Mouse (Mus musculus) cerebellum, adult 11 months (tissue): ENCODE data around the gene Ms4a6b.
"Not testable (repeated sequence)": the region's sequence is repeated elsewhere in the genome, so short reads cannot be mapped to it uniquely, and the experiment has no call there.

Source experiments
- DNase-seq: peaks from one replicate; pipeline ENCODE4 v3.0.0; 2022

Ms4a6b gene

GRCm38 (mm10) chr19:11516246-11516645 lies at the start of gene Ms4a6b:
TSS of gene Ms4a6b (plus strand) at chr19:11516512.
- DNase-seq = no peak

GRCm38 (mm10) chr19:11468361-11468760 lies 48.0 kb upstream of the Ms4a6b start:
- not testable (repeated sequence) for DNase-seq

DNA sequence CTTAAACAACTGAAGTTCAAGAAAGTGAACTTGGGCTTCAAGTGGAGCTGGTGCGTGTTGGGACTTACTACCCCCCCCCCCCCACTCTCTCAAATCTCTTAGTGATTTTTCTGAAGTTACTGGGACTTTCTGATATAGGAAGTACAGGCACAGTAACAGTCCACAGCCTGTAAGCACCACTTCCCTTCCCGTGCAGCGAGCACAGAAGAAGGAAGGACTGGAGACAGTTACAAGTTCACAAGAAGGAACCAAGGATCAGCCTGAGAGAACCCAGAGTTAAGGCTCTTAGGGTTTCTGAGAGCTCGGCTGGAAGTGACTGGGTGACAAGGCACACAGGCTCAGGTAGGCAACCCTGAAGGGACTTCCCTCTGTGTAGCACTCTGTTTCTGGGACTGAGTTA lies 47.1 kb upstream of the Ms4a6b start, which contains the start of gene Ms4a6c:
Ms4a6c (plus strand) TSS at position 152 of the 400 bp plus-strand sequence.
- not testable (repeated sequence) for DNase-seq

DNA sequence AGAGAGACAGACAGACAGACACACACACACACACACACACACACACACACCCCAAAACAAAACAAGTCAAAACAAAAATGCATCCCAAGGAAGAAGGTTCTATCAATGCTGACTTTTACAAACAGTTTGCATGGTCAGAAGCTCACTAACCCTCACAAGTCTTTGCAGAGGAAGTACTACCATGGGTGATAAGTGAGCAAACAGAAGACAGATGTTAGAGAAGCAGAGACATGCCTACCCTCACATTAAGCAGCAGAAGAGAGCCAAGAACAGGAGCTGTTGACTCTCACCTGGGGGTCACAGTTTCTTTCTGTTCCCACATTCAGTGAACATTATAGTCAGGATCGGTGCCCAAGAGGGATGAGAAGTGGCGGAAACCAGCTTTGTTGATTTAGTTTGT lies 36.6 kb upstream of the Ms4a6b start:
- no peak for DNase-seq

DNA sequence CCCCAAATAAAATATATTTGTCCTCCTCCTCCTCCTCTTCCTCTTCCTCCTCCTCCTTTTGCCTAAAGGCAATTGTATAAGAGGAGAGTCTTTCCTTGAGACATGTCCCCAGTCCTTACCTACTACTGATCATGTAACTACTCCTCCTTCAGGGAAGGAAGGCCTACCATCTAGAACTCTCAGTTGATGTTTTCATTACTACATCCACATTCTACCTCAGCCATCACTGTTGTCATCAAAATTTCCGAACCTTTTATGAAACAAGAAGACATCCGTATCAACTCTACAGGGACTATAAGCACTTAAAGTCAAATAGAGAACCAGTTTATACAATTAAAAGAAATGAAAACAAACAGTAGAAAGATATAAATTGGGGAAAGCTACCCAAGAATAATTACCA lies 33.6 kb upstream of the Ms4a6b start:
- DNase-seq = no peak

DNA sequence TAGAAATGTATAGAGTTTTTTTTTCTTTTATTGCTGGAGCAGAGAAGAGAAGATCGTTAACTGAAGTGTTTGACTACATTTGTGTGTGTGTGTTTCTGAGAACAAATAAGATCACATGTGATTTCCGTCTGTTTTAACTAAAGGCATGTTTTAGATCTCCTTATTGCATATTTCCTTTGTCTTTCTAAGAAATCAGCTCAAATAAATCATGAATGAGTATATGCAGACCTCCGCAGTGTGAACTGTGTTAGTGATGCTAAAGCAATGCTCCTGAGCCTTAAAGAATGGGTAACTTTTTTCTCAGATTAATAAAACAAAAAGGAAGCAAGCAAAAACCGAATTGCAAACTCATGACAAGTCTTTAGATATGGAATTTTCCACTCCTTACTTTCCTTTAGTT lies 32.4 kb upstream of the Ms4a6b start:
- no peak for DNase-seq

DNA sequence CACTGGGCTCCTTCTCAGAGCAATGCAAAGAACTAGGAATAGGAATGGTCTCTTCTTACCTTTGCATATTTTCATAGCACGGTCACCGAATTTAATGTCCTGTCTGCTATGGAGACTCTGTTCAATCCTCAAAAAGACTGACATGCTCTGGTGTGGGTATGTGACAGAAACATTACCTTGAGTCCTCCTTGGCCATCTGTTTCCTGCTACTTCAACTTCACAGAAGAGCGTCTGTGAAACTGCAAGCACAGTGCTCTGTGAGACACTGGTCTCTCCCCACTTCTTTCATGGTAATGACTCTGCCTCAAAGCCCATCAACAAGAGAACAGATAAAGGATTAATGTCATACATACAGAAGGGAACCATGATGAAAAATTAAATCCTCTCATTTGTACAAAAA lies 31.9 kb upstream of the Ms4a6b start:
- no peak for DNase-seq

DNA sequence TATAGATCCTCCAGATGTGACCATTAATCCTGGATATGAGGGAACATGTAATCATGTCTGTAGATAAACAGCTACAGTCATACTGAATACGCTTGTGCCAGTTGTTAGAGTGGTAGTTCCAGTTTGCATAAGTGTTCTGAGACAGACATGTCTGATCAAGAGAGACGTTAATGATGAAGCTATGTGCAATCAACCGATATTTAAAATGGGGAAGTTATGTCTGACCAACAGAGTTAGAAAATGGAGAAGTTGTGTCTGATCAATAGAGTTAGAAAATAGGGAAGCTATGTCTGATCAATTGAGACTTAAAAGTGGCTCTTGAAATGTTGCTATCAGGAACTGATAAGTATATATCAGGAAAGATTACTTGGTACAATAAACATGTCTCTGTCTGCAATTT lies 31.0 kb upstream of the Ms4a6b start:
- no peak for DNase-seq

DNA sequence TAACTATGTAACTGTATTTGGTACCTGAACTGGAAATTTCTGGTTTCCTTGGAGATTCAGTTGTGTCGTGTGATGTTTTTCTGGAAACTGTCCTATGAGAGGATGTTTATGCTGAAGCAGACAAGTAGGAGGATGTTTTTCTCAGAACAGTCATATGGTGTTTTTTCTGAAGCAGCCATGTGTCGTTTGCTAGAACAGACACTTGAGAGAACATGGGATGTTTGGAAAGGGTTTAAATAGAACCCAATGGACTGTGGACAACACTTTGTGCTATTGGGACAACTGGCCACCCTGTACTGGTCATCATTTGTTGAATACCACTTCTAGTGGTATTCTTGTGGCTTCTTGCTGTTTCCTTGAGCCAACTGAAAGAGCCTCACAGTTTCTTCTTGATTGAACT lies 30.6 kb upstream of the Ms4a6b start, which contains the start of gene Gm8369:
Gm8369 (plus strand) TSS at position 193 of the 400 bp plus-strand sequence.
- DNase-seq = no peak

GRCm38 (mm10) chr19:11486599-11486998 lies 29.7 kb upstream of the Ms4a6b start:
- no peak for DNase-seq

DNA sequence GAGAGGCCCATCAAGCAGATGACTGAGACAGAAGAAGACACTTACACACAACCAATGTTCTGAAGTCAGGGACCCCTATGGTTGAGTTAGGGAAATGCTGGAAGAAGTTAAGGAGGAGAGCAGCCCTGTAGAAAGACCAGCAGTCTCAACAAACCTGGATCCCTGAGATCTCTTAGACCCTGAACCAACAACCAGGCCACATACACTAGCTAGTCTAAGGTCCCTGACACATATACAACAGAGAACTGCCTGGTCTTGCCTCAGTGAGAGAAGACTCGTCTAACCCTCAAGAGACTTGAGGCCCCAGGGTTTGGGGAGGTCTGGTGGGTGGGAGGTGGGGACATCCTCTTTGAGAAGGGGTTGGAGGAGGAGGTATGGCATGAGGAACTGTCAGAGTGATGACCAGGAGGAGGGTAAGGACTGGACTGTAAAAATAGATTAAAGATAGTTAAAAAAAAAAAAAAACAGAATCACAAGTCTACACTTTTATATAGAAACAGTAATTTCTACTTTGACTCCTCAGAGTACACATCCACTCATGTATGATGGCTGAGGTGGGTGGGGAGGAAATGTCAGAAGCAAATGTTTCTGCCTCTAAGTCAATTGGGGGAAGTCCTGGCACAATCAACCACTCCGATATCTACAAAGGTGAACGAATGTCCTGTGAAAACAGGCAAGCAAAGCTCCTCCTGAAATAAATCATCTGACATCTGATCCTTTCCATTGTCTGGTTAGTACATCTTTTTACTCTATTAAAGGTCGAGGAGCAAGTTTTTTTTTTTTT lies 24.7 kb upstream of the Ms4a6b start:
- no peak for DNase-seq

- no peak for DNase-seq
These were observed 23.6 kb upstream of the Ms4a6b start for GRCm38 (mm10) chr19:11492671-11493070.

- DNase-seq = no peak
These were observed 21.8 kb upstream of the Ms4a6b start for GRCm38 (mm10) chr19:11494519-11494918.

DNA sequence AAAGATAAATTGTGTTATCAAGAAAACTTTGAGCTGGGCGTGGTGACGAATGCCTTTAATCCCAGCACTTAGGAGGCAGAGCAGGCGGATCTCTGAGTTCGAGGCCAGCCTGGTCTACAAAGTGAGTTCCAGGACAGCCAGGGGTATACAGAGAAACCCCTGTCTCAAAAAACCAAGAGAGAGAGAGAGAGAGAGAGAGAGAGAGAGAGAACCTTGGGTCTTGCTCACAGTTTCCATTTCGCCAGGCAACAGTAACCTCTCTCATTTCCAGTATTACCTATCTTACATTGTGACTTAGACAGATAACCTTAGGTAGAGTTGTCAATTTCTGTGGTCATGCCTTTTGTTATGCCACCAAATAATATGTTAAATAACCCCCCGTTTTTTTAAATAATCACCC lies 20.0 kb upstream of the Ms4a6b start:
- DNase-seq = no peak

DNA sequence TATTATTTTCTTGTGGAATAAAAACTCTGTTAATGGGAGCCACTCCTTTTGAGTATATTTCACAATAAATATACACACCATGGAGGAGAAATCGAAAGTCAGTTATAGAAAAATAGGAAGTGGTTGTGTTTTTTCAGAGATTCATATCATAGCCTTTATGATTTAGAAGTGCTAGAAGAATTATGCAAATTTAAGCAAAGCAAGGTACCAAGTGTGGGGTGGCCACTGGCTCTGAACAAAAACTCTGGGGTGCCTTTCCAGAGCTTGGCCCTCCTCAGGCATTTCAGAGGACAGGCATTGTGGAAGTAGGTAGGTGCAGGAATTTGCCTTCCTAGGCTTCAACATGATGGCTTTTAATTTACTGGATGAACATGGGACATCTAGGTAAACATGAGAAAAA lies 19.0 kb upstream of the Ms4a6b start:
- not testable (repeated sequence) for DNase-seq

GRCm38 (mm10) chr19:11500796-11501195 lies 15.5 kb upstream of the Ms4a6b start:
- DNase-seq = no peak

DNA sequence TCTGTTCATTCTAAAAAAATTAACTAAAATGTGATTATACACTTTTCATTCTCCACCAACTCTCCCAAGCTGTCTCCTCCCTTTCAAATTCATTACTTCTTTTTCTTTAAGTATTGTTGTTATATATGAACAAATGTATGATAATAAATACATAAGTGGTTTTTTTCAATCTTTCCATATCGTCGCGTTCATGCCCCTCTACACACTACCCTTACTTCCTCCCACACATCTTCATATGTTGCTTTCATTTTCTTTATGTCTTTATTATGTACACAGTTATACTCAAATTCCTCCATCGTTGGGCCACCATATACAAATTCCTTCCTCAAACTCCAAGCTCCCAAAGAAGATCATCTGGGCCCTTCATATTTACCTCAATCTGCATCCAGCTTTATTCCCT lies 15.0 kb upstream of the Ms4a6b start:
- DNase-seq = no peak

DNA sequence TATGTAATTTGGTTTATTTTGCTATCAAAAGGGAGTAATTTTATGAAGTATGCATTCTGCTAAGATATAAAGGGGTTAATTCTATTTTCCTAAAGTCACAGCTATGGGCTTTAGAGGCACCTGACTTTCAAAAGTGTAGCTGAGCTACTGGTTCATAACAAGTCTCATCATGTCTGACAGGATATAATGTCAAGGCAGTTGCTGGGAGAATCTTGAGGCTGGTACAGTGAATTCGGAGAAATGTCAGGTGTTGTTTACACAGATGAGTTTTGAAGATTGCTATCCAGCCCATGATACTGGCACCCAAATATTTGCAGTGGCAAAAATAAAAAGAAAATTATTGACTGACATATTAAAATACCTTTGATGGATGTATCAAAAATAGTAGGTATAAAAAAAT lies 11.5 kb upstream of the Ms4a6b start:
- no peak for DNase-seq

- no peak for DNase-seq
These were observed 2.9 kb upstream of the Ms4a6b start for GRCm38 (mm10) chr19:11513458-11513857.

GRCm38 (mm10) chr19:11516845-11517244 lies 533 bp downstream of the Ms4a6b start:
- DNase-seq = no peak

DNA sequence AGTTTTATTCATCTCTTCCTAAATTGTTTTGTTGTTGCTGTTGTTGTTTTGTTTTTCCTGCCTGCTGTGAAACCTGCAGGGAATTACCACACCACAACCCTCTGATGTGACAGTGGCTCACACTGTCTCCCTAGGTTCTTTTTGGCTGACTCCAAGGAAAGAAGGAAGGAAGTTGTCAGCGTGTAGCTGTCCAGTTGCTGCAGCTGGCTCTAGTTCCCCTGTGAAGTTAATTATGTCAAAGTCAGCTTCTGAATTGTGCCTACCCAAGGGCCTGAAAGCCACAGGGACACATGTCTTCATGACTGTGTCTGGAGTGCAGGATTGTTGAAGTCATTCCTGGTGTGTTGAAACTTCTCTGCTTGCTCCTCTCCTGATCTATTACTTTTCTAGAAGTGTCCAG lies 1.1 kb downstream of the Ms4a6b start:
- not testable (repeated sequence) for DNase-seq

GRCm38 (mm10) chr19:11518356-11518755 lies 2.0 kb downstream of the Ms4a6b start:
- not testable (repeated sequence) for DNase-seq

DNA sequence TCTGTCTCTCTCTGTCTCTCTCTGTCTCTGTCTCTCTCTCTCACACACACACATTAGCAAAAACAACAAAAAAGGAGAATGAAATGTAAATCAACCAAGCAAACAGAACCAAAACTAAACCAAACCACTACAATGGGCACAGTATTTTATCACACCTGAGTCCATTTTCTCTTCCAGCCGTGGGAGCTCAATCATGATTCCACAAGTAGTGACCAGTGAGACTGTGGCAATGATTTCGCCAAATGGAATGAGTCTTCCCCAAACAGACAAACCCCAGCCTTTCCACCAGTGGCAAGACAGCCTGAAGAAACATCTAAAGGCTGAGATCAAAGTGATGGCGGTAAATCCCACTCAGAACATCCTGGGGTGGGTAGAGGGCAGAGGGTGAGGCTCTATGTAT lies 3.8 kb downstream of the Ms4a6b start:
- no peak for DNase-seq

DNA sequence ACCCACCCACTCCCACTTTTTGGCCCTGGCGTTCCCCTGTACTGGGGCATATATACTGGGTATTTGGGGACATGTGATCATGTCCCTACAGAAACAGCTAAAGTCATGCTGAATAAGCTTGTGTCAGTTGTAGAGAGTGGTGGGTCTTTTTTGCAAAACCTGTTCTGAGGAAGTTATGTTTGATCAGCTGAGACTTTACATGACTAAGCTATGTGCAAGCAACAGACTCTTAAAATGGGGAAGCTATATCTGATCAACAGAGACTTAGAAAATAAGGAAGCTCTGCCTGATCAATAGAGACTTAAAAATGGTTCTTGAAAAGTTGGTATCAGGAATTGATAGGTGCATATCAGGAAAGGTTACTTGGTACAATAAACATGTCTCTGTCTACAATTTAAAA lies 17.1 kb downstream of the Ms4a6b start:
- DNase-seq = no peak

DNA sequence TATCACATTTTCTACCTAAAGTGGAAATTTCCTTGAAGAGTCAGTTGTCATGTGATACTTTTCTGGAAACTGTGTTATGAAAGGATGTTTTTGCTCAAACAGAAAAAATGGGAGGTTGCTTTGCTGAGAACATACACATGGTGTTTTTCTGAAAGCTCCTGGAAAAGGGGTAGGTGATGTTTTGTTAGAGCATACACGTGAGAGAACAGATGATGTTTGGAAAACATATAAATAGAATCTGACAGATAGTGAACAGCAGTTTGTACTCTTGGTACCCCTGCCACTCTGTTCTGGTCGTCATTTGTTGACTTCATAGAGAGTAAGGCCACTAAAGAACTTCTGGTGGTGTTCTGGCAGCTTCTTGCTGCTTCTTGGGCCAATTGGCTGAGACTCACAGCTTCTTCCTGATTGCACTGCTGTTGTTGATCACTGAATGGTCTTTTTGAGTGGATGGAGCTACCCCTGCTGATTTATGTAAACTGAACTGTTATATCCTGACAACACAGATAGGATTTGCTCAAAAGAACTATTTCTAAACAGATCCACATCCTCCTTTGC lies 17.7 kb downstream of the Ms4a6b start:
- DNase-seq = no peak
